Mouse (Mus musculus) limb, embryonic 13.5 days (tissue): ENCODE data around the gene Ubald2. TPM values are rescaled to one million over a fixed set of nuclear protein-coding genes. Genes with fewer than 3 reads are reported as not detected.

Experiments
- ATAC-seq: fragments of 200-750 bp; cut with Nextera tagmentation; 2 replicates; pipeline ENCODE4 v1.8.0; 2017; ENCODE audit warnings: low read depth, moderate number of reproducible peaks, moderate TSS enrichment; ENCODE audit not compliant: low FRiP score
- H3K27ac ChIP-seq: fragments of 300-500 bp; sonication (generic); 2 replicates; pipeline ENCODE4 v1.5.1; 2015; ENCODE audit warnings: inconsistent platforms, mild to moderate bottlenecking, moderate library complexity
- H3K27me3 ChIP-seq: fragments of 300-500 bp; sonication (generic); 2 replicates; pipeline ENCODE4 v1.6.1; 2015; ENCODE audit warnings: mild to moderate bottlenecking, inconsistent platforms
- H3K36me3 ChIP-seq: fragments of 300-500 bp; sonication (generic); 2 replicates; pipeline ENCODE4 v1.6.1; 2015; ENCODE audit warnings: inconsistent platforms, mild to moderate bottlenecking, moderate library complexity
- H3K4me1 ChIP-seq: fragments of 300-500 bp; sonication (generic); 2 replicates; pipeline ENCODE4 v1.6.1; 2015; ENCODE audit warnings: inconsistent platforms
- H3K4me2 ChIP-seq: fragments of 300-500 bp; sonication (generic); replicated peaks from 2 replicates; pipeline ENCODE4 v1.6.1; 2015; ENCODE audit warnings: inconsistent platforms, mild to moderate bottlenecking, moderate library complexity
- H3K4me3 ChIP-seq: fragments of 300-500 bp; sonication (generic); 2 replicates; pipeline ENCODE4 v1.5.1; 2015; ENCODE audit warnings: moderate library complexity, mild to moderate bottlenecking, inconsistent platforms
- H3K9ac ChIP-seq: fragments of 300-500 bp; sonication (generic); 2 replicates; pipeline ENCODE4 v1.6.1; 2015; ENCODE audit warnings: mild to moderate bottlenecking, inconsistent platforms
- H3K9me3 ChIP-seq: fragments of 300-500 bp; sonication (generic); 2 replicates; pipeline ENCODE4 v1.6.1; 2016; ENCODE audit warnings: inconsistent platforms
- WGBS: fragments of 180-500 bp; shearing (Covaris S2); methylation state at CpG from one replicate; pipeline ENCODE4 v1.1.7; 2015; 5-methylcytosine and 5-hydroxymethylcytosine counted together
- polyA plus RNA-seq: library from polyadenylated mRNA; unstranded; fragments of >200 nt; fragmentation: Nextera tagmentation; extraction: Ambion mirVana; gene quantifications from 2 replicates; pipeline ENCODE4 v1.2.1, GENCODE M21; 2015

Ubald2 gene
- 28.2 and 30.2 TPM in 2 replicates for polyA plus RNA-seq

- Histone ChIP-seq H3K27ac (peak within 1 kb of the TSS; percentile 87), H3K27me3 (no peaks in the 10 kb centered on the region), H3K9ac (peak within 1 kb of the TSS; percentile 86), H3K36me3 (peaks cover 20% of the 10 kb centered on the region), H3K9me3 (no peaks in the 10 kb centered on the region), H3K4me3 (peak within 1 kb of the TSS; percentile 90), H3K4me2 (peak within 1 kb of the TSS; percentile 86), H3K4me1 (peaks cover 31% of the 10 kb centered on the region)
- ATAC-seq = peak; percentile 99
- 1% methylated on average over 46 of the region's 66 CpGs for WGBS
Measured at GRCm38 (mm10) chr11:116433356-116434286, at the start of gene Ubald2. Ubald2 (plus strand) TSS chr11:116434094.

GRCm38 (mm10) chr11:116384171-116384570 lies 49.7 kb upstream of the Ubald2 start:
- Histone ChIP-seq H3K4me3 (no peak overlapping the region), H3K4me2 (no peak overlapping the region), H3K9me3 (no peaks in the 10 kb centered on the region), H3K9ac (peak overlapping the region; percentile 35; the same call in 1 of the 2 replicates), H3K36me3 (peaks cover 18% of the 10 kb centered on the region), H3K27ac (no peak overlapping the region), H3K27me3 (no peaks in the 10 kb centered on the region), H3K4me1 (peaks cover 22% of the 10 kb centered on the region)
- WGBS = 81% methylated on average over 11 of the region's 11 CpGs
- no peak for ATAC-seq

DNA sequence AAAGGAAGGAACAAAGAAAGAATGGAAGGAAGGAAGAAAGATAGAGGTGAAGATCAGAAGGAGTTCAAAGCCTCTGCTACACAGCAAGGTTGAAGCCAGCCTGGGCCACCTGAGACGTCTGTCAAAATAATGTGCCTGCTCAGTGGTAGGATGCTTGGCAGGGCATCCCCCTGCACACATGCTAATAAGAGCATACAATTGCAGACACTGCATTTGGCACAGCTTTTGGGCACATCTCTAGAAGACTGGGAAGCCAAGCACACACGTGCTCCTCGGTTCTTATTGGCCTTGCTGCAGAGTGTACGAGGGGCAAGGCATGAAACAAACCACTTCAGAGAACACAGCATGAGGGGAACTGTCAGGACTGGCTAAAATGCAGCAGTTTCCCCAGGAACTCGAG lies 47.9 kb upstream of the Ubald2 start:
- Histone ChIP-seq H3K36me3 (peaks cover 18% of the 10 kb centered on the region), H3K9me3 (no peaks in the 10 kb centered on the region), H3K27ac (no peak overlapping the region), H3K4me1 (peaks cover 22% of the 10 kb centered on the region), H3K4me2 (no peak overlapping the region), H3K27me3 (no peaks in the 10 kb centered on the region), H3K4me3 (no peak overlapping the region), H3K9ac (no peak overlapping the region)
- ATAC-seq = no peak
- 51% methylated on average over 5 of the region's 5 CpGs for WGBS

DNA sequence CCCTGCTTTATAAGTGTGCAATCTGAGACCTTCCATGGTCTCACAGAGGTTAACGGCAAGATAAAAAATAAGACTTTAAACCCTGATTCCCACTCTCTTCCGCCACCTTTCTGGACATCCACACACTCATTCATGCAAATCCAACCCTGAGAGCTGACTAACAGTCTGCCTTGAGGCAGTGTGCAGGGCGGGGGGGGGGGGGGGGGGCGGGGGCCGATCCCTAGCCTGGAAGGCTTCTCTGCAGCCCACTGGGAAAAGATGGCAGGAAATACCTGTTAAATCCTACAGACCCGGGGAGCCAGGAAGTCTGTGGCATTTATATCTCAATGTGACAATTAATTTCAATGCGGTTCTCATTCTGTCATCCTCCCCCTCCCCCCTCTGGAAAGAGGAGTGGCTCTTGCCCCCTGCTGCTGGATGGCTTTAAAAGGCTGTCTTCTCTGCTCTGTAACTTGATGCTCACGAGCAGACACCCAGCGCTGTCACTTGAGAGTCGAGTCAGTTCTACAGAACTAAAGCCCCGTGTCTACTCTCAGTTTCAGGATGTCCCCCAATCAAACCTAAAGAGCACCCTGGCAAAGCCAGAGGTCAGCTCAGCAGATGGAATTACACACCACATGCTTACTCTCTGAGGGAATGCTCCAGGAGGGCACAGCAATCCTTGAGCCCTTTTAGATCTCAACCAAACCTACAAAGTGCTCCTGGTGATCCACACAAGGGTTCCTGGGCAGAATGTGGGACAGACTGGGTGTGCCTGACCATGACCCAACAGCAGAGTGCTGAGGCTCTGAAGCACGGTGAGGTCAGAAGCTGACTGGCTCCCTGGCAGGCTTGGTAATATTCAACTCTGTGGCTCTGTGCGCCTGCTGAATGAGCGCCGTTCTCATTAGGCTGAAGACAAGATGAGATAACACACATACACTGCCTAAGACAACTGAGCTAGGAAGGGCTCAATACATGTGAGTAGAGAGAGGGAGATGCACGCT lies 46.5 kb upstream of the Ubald2 start:
- Histone ChIP-seq H3K4me2 (peak overlapping the region; percentile 48), H3K36me3 (peaks cover 9% of the 10 kb centered on the region), H3K27me3 (no peaks in the 10 kb centered on the region), H3K9me3 (no peaks in the 10 kb centered on the region), H3K27ac (peak overlapping the region; percentile 65; the same call in 1 of the 2 replicates), H3K4me3 (0 out of 2 replicates have a peak overlapping the region, but pooled peaks have one; percentile 7), H3K4me1 (peaks cover 22% of the 10 kb centered on the region), H3K9ac (peak overlapping the region; percentile 39)
- WGBS = 18% methylated on average over 16 of the region's 16 CpGs
- 0 out of 2 replicates have a peak, but pooled peaks have one; percentile 44 for ATAC-seq

DNA sequence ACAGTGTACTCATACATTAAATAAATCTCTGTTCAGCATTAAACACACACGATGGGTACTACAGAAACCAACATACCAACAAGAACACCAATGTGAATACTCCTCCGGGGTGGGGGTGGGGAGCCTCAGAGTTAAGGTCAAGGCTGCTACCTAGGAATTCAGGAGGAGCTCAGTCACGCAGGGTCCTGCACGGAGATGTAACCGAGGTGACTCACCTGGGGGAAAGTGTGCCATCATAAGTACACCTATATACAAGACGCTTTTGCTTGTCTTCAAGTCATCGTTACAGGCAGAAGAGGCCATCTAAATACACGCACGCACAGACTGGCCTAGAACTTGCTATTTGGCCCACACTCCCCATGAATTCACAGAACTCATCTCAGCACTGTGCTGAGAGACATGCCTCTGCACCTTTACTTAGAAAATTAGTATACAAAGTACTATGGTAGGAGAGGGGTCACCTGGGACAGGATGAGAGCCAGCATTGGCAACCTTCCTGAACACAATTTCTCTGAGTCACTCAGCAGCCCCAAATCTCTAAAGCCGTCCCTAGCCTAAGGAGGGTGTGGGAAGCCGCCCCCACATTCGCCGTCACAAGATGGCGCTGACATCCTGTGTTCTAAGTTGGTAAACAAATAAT lies 44.9 kb upstream of the Ubald2 start:
- Histone ChIP-seq H3K27me3 (no peaks in the 10 kb centered on the region), H3K36me3 (peaks cover 8% of the 10 kb centered on the region), H3K9me3 (no peaks in the 10 kb centered on the region), H3K4me1 (peaks cover 22% of the 10 kb centered on the region), H3K4me2 (peak overlapping the region; percentile 38), H3K4me3 (peak overlapping the region; percentile 7; the same call in 1 of the 2 replicates), H3K27ac (no peak overlapping the region), H3K9ac (no peak overlapping the region)
- ATAC-seq = no peak
- 70% methylated on average over 14 of the region's 14 CpGs for WGBS

- Histone ChIP-seq H3K36me3 (peaks cover 13% of the 10 kb centered on the region), H3K9me3 (no peaks in the 10 kb centered on the region), H3K4me1 (0 out of 2 replicates have a peak, but pooled peaks cover 2% of the 10 kb centered on the region), H3K4me2 (no peak overlapping the region), H3K9ac (peak overlapping the region; percentile 39; the same call in 1 of the 2 replicates), H3K4me3 (no peak overlapping the region), H3K27ac (no peak overlapping the region), H3K27me3 (no peaks in the 10 kb centered on the region)
- ATAC-seq = no peak
- 85% methylated on average over 4 of the region's 4 CpGs for WGBS
Measured at GRCm38 (mm10) chr11:116394769-116395168, 39.1 kb upstream of the Ubald2 start.

DNA sequence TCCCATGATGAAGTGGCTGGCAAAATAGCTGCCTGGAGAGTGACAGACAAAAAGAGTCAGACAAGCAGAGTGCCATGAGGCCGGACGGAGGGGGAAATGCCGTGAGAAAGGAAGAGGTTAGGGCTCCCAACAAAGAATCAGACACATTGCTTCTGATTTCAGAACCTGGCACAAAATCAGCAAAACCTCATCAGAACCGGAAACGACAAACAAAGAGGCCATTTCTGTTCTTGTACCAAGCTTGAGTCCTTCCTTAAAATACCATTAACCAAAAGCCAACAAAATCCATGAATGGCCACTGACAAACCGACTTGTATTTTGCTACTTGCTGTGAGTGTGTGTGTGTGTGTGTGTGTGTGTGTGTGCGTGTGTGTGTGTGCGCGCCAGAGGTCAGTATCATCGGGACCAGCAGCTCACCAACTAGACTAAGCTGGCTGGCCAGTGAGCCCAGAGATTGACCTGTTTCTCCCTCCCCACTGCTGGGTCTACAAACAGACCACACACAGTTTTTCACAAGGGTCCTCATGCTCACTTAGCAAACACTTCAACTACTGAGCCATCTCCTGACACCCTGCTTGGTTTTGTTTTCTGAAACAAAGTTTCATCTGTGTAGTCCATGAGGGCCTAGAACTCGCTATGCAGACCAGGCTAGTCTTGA lies 37.5 kb upstream of the Ubald2 start:
- H3K27ac ChIP-seq = no peak overlapping the region
- H3K4me1 ChIP-seq = 0 out of 2 replicates have a peak, but pooled peaks cover 2% of the 10 kb centered on the region
- 93% methylated on average over 11 of the region's 11 CpGs for WGBS
- H3K9me3 ChIP-seq = no peaks in the 10 kb centered on the region
- ATAC-seq = no peak
- H3K4me3 ChIP-seq = no peak overlapping the region
- H3K4me2 ChIP-seq = no peak overlapping the region
- no peak overlapping the region for H3K9ac ChIP-seq
- H3K27me3 ChIP-seq = no peaks in the 10 kb centered on the region
- H3K36me3 ChIP-seq = peaks cover 13% of the 10 kb centered on the region

DNA sequence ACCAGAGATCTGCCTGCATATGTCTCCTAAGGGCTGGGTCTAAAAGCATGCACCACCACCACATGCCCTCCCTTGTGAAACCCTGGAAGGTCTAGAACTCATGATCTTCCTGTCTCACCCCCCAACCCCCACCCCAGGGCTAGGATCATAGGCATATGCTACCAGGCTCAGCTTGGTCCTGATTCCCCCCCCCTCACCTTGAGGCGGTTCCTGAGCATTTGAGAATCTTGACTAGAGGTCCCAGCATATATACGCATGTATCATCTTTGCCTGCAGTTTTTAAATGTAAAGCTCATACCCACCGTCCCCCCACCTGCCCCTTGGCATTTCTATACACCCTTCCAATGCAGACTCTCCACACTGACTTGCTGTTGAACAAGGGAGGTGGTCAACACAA lies 37.0 kb upstream of the Ubald2 start:
- Histone ChIP-seq H3K9ac (no peak overlapping the region), H3K27me3 (no peaks in the 10 kb centered on the region), H3K4me3 (no peak overlapping the region), H3K4me1 (0 out of 2 replicates have a peak, but pooled peaks cover 2% of the 10 kb centered on the region), H3K9me3 (no peaks in the 10 kb centered on the region), H3K4me2 (no peak overlapping the region), H3K36me3 (peaks cover 13% of the 10 kb centered on the region), H3K27ac (no peak overlapping the region)
- ATAC-seq = no peak
- 97% methylated on average over 3 of the region's 3 CpGs for WGBS

GRCm38 (mm10) chr11:116397517-116398347 lies 36.2 kb upstream of the Ubald2 start:
- H3K9me3 ChIP-seq = no peaks in the 10 kb centered on the region
- H3K27me3 ChIP-seq = no peaks in the 10 kb centered on the region
- no peak overlapping the region for H3K4me3 ChIP-seq
- no peak overlapping the region for H3K4me2 ChIP-seq
- no peak for ATAC-seq
- 73% methylated on average over 8 of the region's 8 CpGs for WGBS
- no peak overlapping the region for H3K27ac ChIP-seq
- H3K4me1 ChIP-seq = 0 out of 2 replicates have a peak, but pooled peaks cover 2% of the 10 kb centered on the region
- no peak overlapping the region for H3K9ac ChIP-seq
- H3K36me3 ChIP-seq = peaks cover 13% of the 10 kb centered on the region

DNA sequence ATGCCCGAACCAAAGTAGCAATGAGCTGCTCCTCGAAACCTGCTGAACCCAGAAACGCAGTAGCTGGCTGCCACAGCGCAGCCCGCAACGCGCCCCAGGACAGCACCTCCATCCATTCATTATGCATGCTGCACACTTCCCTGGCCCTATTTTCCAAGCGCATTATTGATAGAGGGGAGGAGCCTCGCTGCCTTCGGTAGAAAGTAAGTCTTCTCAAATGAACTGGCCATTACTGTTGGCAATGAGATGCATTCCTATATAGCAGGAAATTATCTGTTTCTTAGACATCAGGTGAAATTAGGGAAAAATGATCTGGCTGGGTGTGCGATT lies 35.6 kb upstream of the Ubald2 start:
- H3K9ac ChIP-seq = no peak overlapping the region
- peaks cover 17% of the 10 kb centered on the region for H3K36me3 ChIP-seq
- WGBS = 86% methylated on average over 11 of the region's 11 CpGs
- H3K27me3 ChIP-seq = no peaks in the 10 kb centered on the region
- no peak overlapping the region for H3K27ac ChIP-seq
- ATAC-seq = no peak
- no peaks in the 10 kb centered on the region for H3K9me3 ChIP-seq
- H3K4me3 ChIP-seq = no peak overlapping the region
- H3K4me2 ChIP-seq = no peak overlapping the region
- 0 out of 2 replicates have a peak, but pooled peaks cover 2% of the 10 kb centered on the region for H3K4me1 ChIP-seq
